Mouse (Mus musculus): ENCODE data around the gene Trim71.

- no peak for TF ChIP-seq GATA1 (IDR thresholded peaks at IDR 0.05; ENCODE audit: borderline replicate concordance, low read length)
- TF ChIP-seq FLI1 (IDR thresholded peaks at IDR 0.05; ENCODE audit: low read length) = no peak
Measured at GRCm38 (mm10) chr9:114548496-114548895, 15.7 kb downstream of the Trim71 start.
